Mouse (Mus musculus) CH12.LX (cell line): ENCODE data around the gene Tmem104. TPM values are rescaled to one million over a fixed set of nuclear protein-coding genes. Genes with fewer than 3 reads are reported as not detected.

Experiments
- DNase-seq: peaks from one replicate; pipeline ENCODE4 v3.0.0-alpha.2; 2013; ENCODE audit errors: extremely low read depth
- H3K27ac ChIP-seq: 2 replicates; pipeline ENCODE4 v1.5.1; 2012; ENCODE audit warnings: low read depth, mild to moderate bottlenecking, control low read depth, moderate library complexity; ENCODE audit not compliant: insufficient read depth
- H3K27me3 ChIP-seq: replicated peaks from 2 replicates; pipeline ENCODE3; 2012; ENCODE audit warnings: inconsistent platforms
- H3K36me3 ChIP-seq, 2 experiments: replicated peaks in 1 of 2; 2 replicates each; pipeline versions ENCODE3 to v1.6.1; 2012; ENCODE audit warnings: inconsistent platforms in 1 of 2, low read length in 1 of 2, mild to moderate bottlenecking in 1 of 2, mixed read lengths in 1 of 2, moderate library complexity in 1 of 2; ENCODE audit not compliant: control insufficient read depth in 1 of 2, insufficient read depth in 1 of 2
- H3K4me1 ChIP-seq, 2 experiments: 2 replicates each; pipeline ENCODE4 v1.6.1; 2012; ENCODE audit warnings: inconsistent platforms in 1 of 2, moderate library complexity in 1 of 2; ENCODE audit not compliant: insufficient read depth in 2 of 2, control insufficient read depth in 1 of 2
- H3K4me2 ChIP-seq: 2 replicates; pipeline ENCODE4 v1.6.1; 2012; ENCODE audit warnings: low read depth, mild to moderate bottlenecking, control low read depth; ENCODE audit not compliant: poor library complexity, insufficient read depth, severe bottlenecking
- H3K4me3 ChIP-seq, 3 experiments: fragments of 150-350 bp in 1 of 3; sonication (generic) in 1 of 3; replicated peaks in 1 of 3; 2 replicates each; pipeline versions ENCODE3 to v1.5.1; 2011 to 2012; ENCODE audit warnings: low read depth in 2 of 3, low read length in 2 of 3, mild to moderate bottlenecking in 2 of 3, moderate library complexity in 2 of 3, control low read depth in 1 of 3, improper control_type of control experiment in 1 of 3, inconsistent platforms in 1 of 3, mixed read lengths in 1 of 3; ENCODE audit not compliant: poor library complexity in 1 of 3
- H3K79me2 ChIP-seq: replicated peaks from 2 replicates; pipeline ENCODE4 v1.6.1; 2012; ENCODE audit warnings: mild to moderate bottlenecking, moderate library complexity; ENCODE audit not compliant: control insufficient read depth, poor library complexity, insufficient read depth, severe bottlenecking; ENCODE audit errors: extremely low read depth
- H3K9ac ChIP-seq: 2 replicates; pipeline ENCODE4 v1.6.1; 2012; ENCODE audit warnings: low read depth, mild to moderate bottlenecking, control low read depth, moderate library complexity; ENCODE audit not compliant: insufficient read depth
- H3K9me3 ChIP-seq: replicated peaks from 2 replicates; pipeline ENCODE3; 2012; ENCODE audit warnings: low read length, inconsistent platforms, mixed read lengths
- BHLHE40 ChIP-seq: IDR thresholded peaks from 2 replicates; pipeline ENCODE4 v1.6.1; 2011; ENCODE audit warnings: mild to moderate bottlenecking, low read depth, low read length, improper control_type of control experiment
- CHD2 ChIP-seq: IDR thresholded peaks from 2 replicates; pipeline ENCODE4 v1.6.1; 2011; ENCODE audit warnings: low read length, improper control_type of control experiment
- CTCF ChIP-seq, 2 experiments: IDR thresholded peaks in 1 of 2; conservative IDR thresholded peaks in 1 of 2; 2 replicates each; pipeline ENCODE4 v1.5.1; 2011 to 2012; ENCODE audit warnings: low read depth in 2 of 2, low read length in 2 of 2, improper control_type of control experiment in 1 of 2, inconsistent platforms in 1 of 2, mild to moderate bottlenecking in 1 of 2, moderate library complexity in 1 of 2
- E2F4 ChIP-seq: IDR thresholded peaks from 2 replicates; pipeline ENCODE4 v1.6.1; 2011; ENCODE audit warnings: low read depth, low read length, improper control_type of control experiment; ENCODE audit not compliant: insufficient replicate concordance
- EP300 ChIP-seq: IDR thresholded peaks from 2 replicates; pipeline ENCODE4 v1.6.1; 2011; ENCODE audit warnings: low read length, improper control_type of control experiment
- ETS1 ChIP-seq: conservative IDR thresholded peaks from 2 replicates; pipeline ENCODE4 v1.6.1; 2012; ENCODE audit warnings: low read depth, mild to moderate bottlenecking, inconsistent platforms, low read length, improper control_type of control experiment, moderate library complexity
- GABPA ChIP-seq: IDR thresholded peaks from 2 replicates; pipeline ENCODE4 v1.6.1; 2012; ENCODE audit warnings: low read depth, low read length, improper control_type of control experiment, inconsistent platforms; ENCODE audit not compliant: insufficient replicate concordance
- HCFC1 ChIP-seq: IDR thresholded peaks from 2 replicates; pipeline ENCODE4 v1.6.1; 2012; ENCODE audit warnings: low read depth, mild to moderate bottlenecking, inconsistent platforms, low read length, improper control_type of control experiment
- JUND ChIP-seq: conservative IDR thresholded peaks from 2 replicates; pipeline ENCODE4 v1.6.1; 2011; ENCODE audit warnings: low read depth, low read length, improper control_type of control experiment
- KAT2A ChIP-seq: IDR thresholded peaks from 2 replicates; pipeline ENCODE4 v1.6.1; 2012; ENCODE audit warnings: low read length, improper control_type of control experiment, inconsistent platforms; ENCODE audit not compliant: insufficient replicate concordance
- MAFK ChIP-seq: IDR thresholded peaks from 2 replicates; pipeline ENCODE4 v1.6.1; 2011; ENCODE audit warnings: low read length, improper control_type of control experiment; ENCODE audit not compliant: insufficient replicate concordance
- MAX ChIP-seq: IDR thresholded peaks from 2 replicates; pipeline ENCODE4 v1.6.1; 2011; ENCODE audit warnings: low read length, improper control_type of control experiment
- MAZ ChIP-seq: IDR thresholded peaks from 2 replicates; pipeline ENCODE4 v1.6.1; 2012; ENCODE audit warnings: low read depth, mild to moderate bottlenecking, inconsistent platforms, low read length, improper control_type of control experiment, moderate library complexity
- MEF2A ChIP-seq: IDR thresholded peaks from 2 replicates; pipeline ENCODE4 v1.6.1; 2014; ENCODE audit warnings: low read depth, mild to moderate bottlenecking, inconsistent platforms, low read length, improper control_type of control experiment, borderline replicate concordance
- MXI1 ChIP-seq: IDR thresholded peaks from 2 replicates; pipeline ENCODE4 v1.6.1; 2011; ENCODE audit warnings: mild to moderate bottlenecking, low read depth, low read length, improper control_type of control experiment
- NELFE ChIP-seq: IDR thresholded peaks from 2 replicates; pipeline ENCODE4 v1.6.1; 2011; ENCODE audit warnings: low read depth, low read length, improper control_type of control experiment
- NRF1 ChIP-seq: IDR thresholded peaks from 2 replicates; pipeline ENCODE4 v1.6.1; 2014; ENCODE audit warnings: low read depth, mild to moderate bottlenecking, inconsistent platforms, low read length, improper control_type of control experiment, moderate library complexity
- PAX5 ChIP-seq: IDR thresholded peaks from 2 replicates; pipeline ENCODE4 v1.6.1; 2012; ENCODE audit warnings: low read length, inconsistent platforms, mixed read lengths
- SMC3 ChIP-seq: IDR thresholded peaks from 2 replicates; pipeline ENCODE4 v1.6.1; 2011; ENCODE audit warnings: low read depth, low read length, improper control_type of control experiment
- UBTF ChIP-seq: IDR thresholded peaks from 2 replicates; pipeline ENCODE4 v1.6.1; 2012; ENCODE audit warnings: low read depth, mild to moderate bottlenecking, inconsistent platforms, low read length, improper control_type of control experiment, moderate library complexity
- USF2 ChIP-seq: conservative IDR thresholded peaks from 2 replicates; pipeline ENCODE4 v1.6.1; 2011; ENCODE audit warnings: low read depth, low read length, improper control_type of control experiment
- ZC3H11A ChIP-seq: IDR thresholded peaks from 2 replicates; pipeline ENCODE4 v1.6.1; 2012; ENCODE audit warnings: low read depth, mild to moderate bottlenecking, inconsistent platforms, low read length, improper control_type of control experiment
- ZKSCAN1 ChIP-seq: IDR thresholded peaks from 2 replicates; pipeline ENCODE4 v1.6.1; 2012; ENCODE audit warnings: low read depth, inconsistent platforms, low read length, improper control_type of control experiment, borderline replicate concordance
- dilution Hi-C: fragments of 300-500 bp; cut with MboI; formaldehyde crosslinking; loops from 2 replicates; pipeline ENCODE4 v1.14.3; 2020; ENCODE audit warnings: low sequenced_read_pairs; ENCODE audit not compliant: extremely low pct_unique_long_range_greater_than_20kb, extremely low pct_ligation_motif_present
- in situ Hi-C: fragments of 300-500 bp; cut with MboI; formaldehyde crosslinking; loops from 3 replicates; pipeline ENCODE4 v1.14.3; 2019; ENCODE audit warnings: low sequenced_read_pairs, low pct_ligation_motif_present, low pct_unique_long_range_greater_than_20kb, mixed read lengths
- polyA plus RNA-seq: library from polyadenylated mRNA; unstranded; fragments of >175 nt; gene quantifications from 2 replicates; pipeline ENCODE4 v1.2.1, GENCODE M21; 2012; ENCODE audit warnings: low read depth; ENCODE audit not compliant: insufficient read length
- total RNA-seq, 2 experiments: library from RNA; depleted of rRNA; stranded (reverse); fragments of 300-350 nt in 1 of 2; fragments of >200 nt in 1 of 2; gene quantifications; 2 replicates each; pipeline ENCODE4 v1.2.3; 2012 to 2014

The Tmem104 gene
- total and polyA plus RNA-seq, 3 experiments: 3.5 to 16.1 (median 10.8) TPM

DNA sequence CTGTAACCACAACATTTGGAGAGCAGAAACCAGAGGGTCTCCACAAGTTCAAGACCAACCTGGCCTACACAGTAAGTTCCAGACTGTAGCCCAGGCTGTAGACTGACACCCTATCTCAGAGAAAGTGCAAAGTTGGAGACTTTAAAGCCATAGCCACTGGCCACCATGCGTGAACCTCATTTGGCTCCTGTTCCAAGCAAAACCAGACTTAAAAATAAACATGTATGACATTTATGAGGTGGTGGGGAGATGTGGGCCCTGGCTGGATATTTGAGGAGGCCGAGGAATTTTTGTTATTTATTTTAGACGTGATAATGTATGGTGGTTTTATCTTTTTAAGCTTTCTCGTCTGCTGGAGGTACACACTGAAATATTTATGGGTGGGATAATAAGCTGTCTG is 71.8 kb downstream of the Tmem104 start:
- Histone ChIP-seq H3K4me1 (no peaks in the 10 kb centered on the region), H3K27ac (no peak overlapping the region), H3K4me3 (no peak overlapping the region), H3K27me3 (peaks cover 24% of the 10 kb centered on the region), H3K79me2 (no peaks in the 10 kb centered on the region), H3K36me3 (no peaks in the 10 kb centered on the region), H3K9me3 (peaks cover 6% of the 10 kb centered on the region)
- in situ Hi-C loops: no loop called here
- TF ChIP-seq ZC3H11A (no peak), USF2 (no peak), SMC3 (no peak), ETS1 (no peak), GABPA (no peak), MAFK (no peak), E2F4 (no peak), NRF1 (no peak), MXI1 (no peak), ZKSCAN1 (no peak), BHLHE40 (no peak), JUND (no peak), UBTF (no peak), KAT2A (no peak), CTCF (conservative IDR thresholded peaks at IDR 0.05 in 1 of 2, IDR thresholded peaks at IDR 0.05 in 1 of 2; ENCODE audit: low read depth in 2 of 2, low read length in 2 of 2) (no peak), MEF2A (no peak), MAX (no peak), CHD2 (no peak), PAX5 (no peak)
- TF ChIP-seq, all 38 proteins: peak for 0
- Histone ChIP-seq H3K4me2 (no peak overlapping the region), H3K9ac (no peak overlapping the region)
- no peak for DNase-seq
- dilution Hi-C loops: no loop called here

DNA sequence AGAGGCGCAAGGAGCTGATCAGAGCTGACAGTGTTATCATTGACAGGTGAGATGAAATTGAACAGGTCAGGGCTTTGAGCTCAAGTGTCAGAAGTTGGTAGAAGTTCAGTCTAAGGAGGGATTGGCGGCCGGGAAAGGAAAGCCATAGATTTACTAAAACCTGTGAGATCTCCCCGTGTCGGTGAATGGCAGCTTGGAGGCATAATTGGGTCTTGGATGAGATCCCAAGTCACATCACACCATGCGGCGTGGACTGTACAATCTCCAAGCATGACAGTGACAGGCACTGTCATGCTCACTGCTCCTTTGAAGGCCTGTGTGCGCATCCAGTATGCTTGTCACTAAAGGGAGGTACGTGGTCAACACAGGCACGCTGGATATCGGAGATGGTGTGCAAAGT is 75.7 kb downstream of the Tmem104 start:
- peaks cover 20% of the 10 kb centered on the region for H3K27me3 ChIP-seq
- no peak overlapping the region for H3K4me2 ChIP-seq
- in situ Hi-C loops (no loop called here), dilution Hi-C loops (no loop called here)
- H3K79me2 ChIP-seq: no peaks in the 10 kb centered on the region
- no peak for DNase-seq
- peaks cover 4 to 21% of the 10 kb centered on the region in 2 experiments for H3K36me3 ChIP-seq
- H3K9me3 ChIP-seq: peaks cover 2% of the 10 kb centered on the region
- no peak overlapping the region for H3K4me3 ChIP-seq
- H3K4me1 ChIP-seq: no peaks in the 10 kb centered on the region
- H3K9ac ChIP-seq: no peak overlapping the region
- H3K27ac ChIP-seq: no peak overlapping the region
- TF ChIP-seq MXI1: no peak
- no peak for TF ChIP-seq HCFC1
- no peak for TF ChIP-seq GABPA
- TF ChIP-seq CHD2: no peak
- no peak for TF ChIP-seq PAX5
- no peak for TF ChIP-seq CTCF (conservative IDR thresholded peaks at IDR 0.05 in 1 of 2, IDR thresholded peaks at IDR 0.05 in 1 of 2; ENCODE audit: low read depth in 2 of 2, low read length in 2 of 2)
- TF ChIP-seq MAX: no peak
- no peak for TF ChIP-seq JUND
- no peak for TF ChIP-seq NELFE
- TF ChIP-seq EP300: no peak
- TF ChIP-seq MAZ: no peak
- TF ChIP-seq UBTF: no peak
- TF ChIP-seq, all 38 proteins: peak for 0
